In the genomic region with DNA sequence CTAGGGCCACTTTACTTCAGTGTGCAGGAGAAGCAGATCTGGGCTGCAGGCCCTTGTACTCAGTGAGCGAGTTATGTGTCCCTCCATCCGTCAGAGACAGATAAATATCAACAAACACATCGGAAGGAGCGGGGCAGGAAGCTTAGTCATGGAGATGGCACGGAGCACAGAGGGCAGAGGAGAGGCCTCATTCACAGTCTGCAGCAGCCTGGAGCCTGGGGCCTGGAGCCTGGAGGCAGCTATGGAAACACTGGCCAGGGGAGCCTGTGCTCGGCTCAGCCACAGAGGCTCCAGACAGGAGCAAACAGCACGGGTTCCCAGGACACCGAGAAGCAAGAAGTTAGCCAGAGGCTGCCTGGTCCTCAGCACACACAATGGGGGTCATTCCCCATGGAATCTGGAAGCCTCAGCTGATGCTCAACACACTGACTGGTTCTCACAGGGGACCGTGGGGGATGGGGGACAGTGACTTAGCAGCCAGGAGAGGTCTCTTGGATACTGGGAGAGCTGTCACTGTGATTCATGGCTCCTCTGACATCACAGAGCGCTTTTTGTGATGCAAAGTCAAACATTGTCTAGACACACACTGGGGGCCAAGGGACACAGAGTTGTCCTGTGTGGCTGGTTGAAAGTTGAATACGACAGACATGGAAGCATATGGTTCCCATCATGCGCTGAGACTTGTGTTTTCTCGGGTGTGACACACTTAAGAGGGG, we compare ENCODE assay signal across 9 mouse cellular contexts.
DNase-seq lines count a peak whose midpoint lies in the region; ATAC-seq lines count a peak whose summit lies in the region.
"Had no signal": no experiment of that assay in that cellular context is flagged by ENCODE, and none has a peak within 500 bp of the region (broad histone marks: within the 10 kb centered on the region; RNA-seq: fewer than 3 reads in every experiment).

No protein-coding gene starts in this region.

- no peak overlapping the region for H3K4me3 ChIP-seq in hindbrain, embryonic 12.5 days
- no peak overlapping the region for H3K4me3 ChIP-seq in midbrain, embryonic 12.5 days
- H3K4me3 ChIP-seq: heart, adult 2 months had no signal

- 21% methylated on average over 13 of the region's 13 CpGs for WGBS in hindbrain, embryonic 12.5 days
- 55% methylated on average over 13 of the region's 13 CpGs for WGBS in midbrain, embryonic 12.5 days

- no peak overlapping the region for H3K9ac ChIP-seq in hindbrain, embryonic 12.5 days
- H3K9ac ChIP-seq in midbrain, embryonic 12.5 days (replicated peaks) = no peak overlapping the region

- peak; percentile 73 for DNase-seq in 3134 (ENCODE audit: extremely low read depth, insufficient read length, low spot score)
- peak; percentile 85 for DNase-seq in 3T3-L1 (ENCODE audit: low read depth, low spot score)
- DNase-seq in thymus, postnatal 14 days = no peak
- DNase-seq in layer of hippocampus, adult 9-11 months = no peak
- no peak for DNase-seq in cerebellum, adult 18-20 months
- DNase-seq: heart, adult 2 months; retina, postnatal 1 day had no signal

- H3K4me1 ChIP-seq in hindbrain, embryonic 12.5 days = peaks cover 25% of the 10 kb centered on the region
- H3K4me1 ChIP-seq in midbrain, embryonic 12.5 days = peaks cover 14% of the 10 kb centered on the region; the same call in 1 of the 2 replicates

- ATAC-seq in hindbrain, embryonic 12.5 days (ENCODE audit: low FRiP score) = peak; percentile 91
- peak; percentile 74 for ATAC-seq in midbrain, embryonic 12.5 days (ENCODE audit: low FRiP score, low read depth)

- H3K4me2 ChIP-seq in hindbrain, embryonic 12.5 days (replicated peaks) = no peak overlapping the region
- no peak overlapping the region for H3K4me2 ChIP-seq in midbrain, embryonic 12.5 days (replicated peaks)

- no peaks in the 10 kb centered on the region for H3K36me3 ChIP-seq in hindbrain, embryonic 12.5 days
- H3K36me3 ChIP-seq in midbrain, embryonic 12.5 days = no peaks in the 10 kb centered on the region

- H3K27me3 ChIP-seq in hindbrain, embryonic 12.5 days = peaks cover 7% of the 10 kb centered on the region
- peaks cover 23% of the 10 kb centered on the region for H3K27me3 ChIP-seq in midbrain, embryonic 12.5 days

- H3K9me3 ChIP-seq in hindbrain, embryonic 12.5 days (replicated peaks) = peaks cover 8% of the 10 kb centered on the region; the same call in 1 of the 2 replicates
- H3K9me3 ChIP-seq in midbrain, embryonic 12.5 days = peaks cover 12% of the 10 kb centered on the region; the same call in 1 of the 2 replicates

- peak overlapping the region; percentile 82 for H3K27ac ChIP-seq in hindbrain, embryonic 12.5 days
- peak overlapping the region; percentile 52 for H3K27ac ChIP-seq in midbrain, embryonic 12.5 days (replicated peaks)
- H3K27ac ChIP-seq: heart, adult 2 months had no signal

Comparison
In these comparisons a context has a peak if more than half of its experiments do, and no peak if none do; other contexts are left out.
1. DNase-seq: peak in 3134 (single experiment) and 3T3-L1 (single experiment); none in thymus, postnatal 14 days (single experiment), layer of hippocampus, adult 9-11 months (single experiment) and cerebellum, adult 18-20 months (0 of 2).